Mouse (Mus musculus) midbrain, embryonic 15.5 days (tissue): ENCODE results near the gene Msi2. TPM values are rescaled to one million over a fixed set of nuclear protein-coding genes. Genes with fewer than 3 reads are reported as not detected.
A peak's percentile ranks its signal among the peaks of the same experiment; 100 is the strongest.

ENCODE experiments used
- ATAC-seq: fragments of 200-750 bp; cut with Nextera tagmentation; replicated peaks from 2 replicates; pipeline ENCODE4 v1.8.0; 2017; ENCODE audit warnings: moderate TSS enrichment
- H3K27ac ChIP-seq: fragments of 300-500 bp; sonication (generic); 2 replicates; pipeline ENCODE4 v1.5.1; 2015; ENCODE audit warnings: mild to moderate bottlenecking, inconsistent platforms
- H3K27me3 ChIP-seq: fragments of 300-500 bp; sonication (generic); replicated peaks from 2 replicates; pipeline ENCODE4 v1.6.1; 2015; ENCODE audit warnings: inconsistent platforms
- H3K36me3 ChIP-seq: fragments of 300-500 bp; sonication (generic); replicated peaks from 2 replicates; pipeline ENCODE4 v1.6.1; 2015; ENCODE audit warnings: inconsistent platforms
- H3K4me1 ChIP-seq: fragments of 300-500 bp; sonication (generic); 2 replicates; pipeline ENCODE4 v1.6.1; 2015; ENCODE audit warnings: inconsistent platforms
- H3K4me2 ChIP-seq: fragments of 300-500 bp; sonication (generic); 2 replicates; pipeline ENCODE4 v1.6.1; 2015; ENCODE audit warnings: inconsistent platforms, mild to moderate bottlenecking, moderate library complexity
- H3K4me3 ChIP-seq: fragments of 300-500 bp; sonication (generic); 2 replicates; pipeline ENCODE4 v1.5.1; 2015; ENCODE audit warnings: mild to moderate bottlenecking, inconsistent platforms
- H3K9ac ChIP-seq: fragments of 300-500 bp; sonication (generic); 2 replicates; pipeline ENCODE4 v1.6.1; 2015; ENCODE audit warnings: mild to moderate bottlenecking, inconsistent platforms
- H3K9me3 ChIP-seq: fragments of 300-500 bp; sonication (generic); 2 replicates; pipeline ENCODE4 v1.6.1; 2016; ENCODE audit warnings: inconsistent platforms
- WGBS: fragments of 180-500 bp; shearing (Covaris S2); methylation state at CpG from one replicate; pipeline ENCODE4 v1.1.7; 2015; ENCODE audit warnings: mixed read lengths; 5-methylcytosine and 5-hydroxymethylcytosine counted together
- polyA plus RNA-seq: library from polyadenylated mRNA; unstranded; fragments of >200 nt; fragmentation: Nextera tagmentation; extraction: Ambion mirVana; gene quantifications from 2 replicates; pipeline ENCODE4 v1.2.1, GENCODE M21; 2015

Msi2 gene
- polyA plus RNA-seq, 1 experiment from 2014 or later: 33.6 TPM

GRCm38 (mm10) chr11:88689831-88690459, 28.4 kb downstream of the Msi2 start:
- H3K27me3 ChIP-seq: no peaks in the 10 kb centered on the region
- no peaks in the 10 kb centered on the region for H3K36me3 ChIP-seq
- H3K27ac ChIP-seq: peak overlapping the region; percentile 21; the same call in 1 of the 2 replicates
- WGBS: 20% methylated on average over 14 of the region's 14 CpGs
- H3K4me3 ChIP-seq: no peak overlapping the region
- ATAC-seq: no peak
- H3K4me2 ChIP-seq: no peak overlapping the region
- H3K9ac ChIP-seq: no peak overlapping the region
- H3K9me3 ChIP-seq: no peaks in the 10 kb centered on the region
- peaks cover 66% of the 10 kb centered on the region for H3K4me1 ChIP-seq

DNA sequence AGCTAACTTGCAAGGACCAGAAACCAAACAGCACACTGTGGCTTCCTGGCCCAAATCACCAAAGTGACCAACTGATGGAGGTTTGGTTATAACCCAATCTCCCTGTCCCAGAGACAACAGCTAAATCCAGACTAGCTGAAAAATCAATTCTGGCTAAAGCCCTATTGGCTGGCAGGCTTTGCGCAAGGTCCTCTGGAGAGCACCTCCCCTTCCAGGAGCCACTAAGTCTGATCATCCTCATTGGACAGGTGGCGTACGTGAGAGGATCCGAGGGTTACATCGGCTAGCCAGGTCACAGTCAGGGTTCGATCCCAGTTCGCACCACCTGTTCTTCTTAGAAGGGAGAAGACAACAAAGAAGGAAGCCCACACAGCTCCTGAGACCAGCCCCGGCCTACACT, 29.7 kb downstream of the Msi2 start:
- Histone ChIP-seq H3K27me3 (no peaks in the 10 kb centered on the region), H3K27ac (no peak overlapping the region), H3K36me3 (no peaks in the 10 kb centered on the region), H3K9me3 (no peaks in the 10 kb centered on the region), H3K4me1 (peaks cover 64% of the 10 kb centered on the region), H3K4me2 (no peak overlapping the region), H3K4me3 (no peak overlapping the region), H3K9ac (no peak overlapping the region)
- ATAC-seq: no peak
- 92% methylated on average over 8 of the region's 8 CpGs for WGBS

GRCm38 (mm10) chr11:88687711-88688110, 30.6 kb downstream of the Msi2 start:
- Histone ChIP-seq H3K27me3 (no peaks in the 10 kb centered on the region), H3K4me1 (peaks cover 67% of the 10 kb centered on the region), H3K9ac (no peak overlapping the region), H3K9me3 (no peaks in the 10 kb centered on the region), H3K4me2 (no peak overlapping the region), H3K27ac (no peak overlapping the region), H3K36me3 (no peaks in the 10 kb centered on the region), H3K4me3 (no peak overlapping the region)
- 86% methylated on average over 12 of the region's 12 CpGs for WGBS
- ATAC-seq: no peak

DNA sequence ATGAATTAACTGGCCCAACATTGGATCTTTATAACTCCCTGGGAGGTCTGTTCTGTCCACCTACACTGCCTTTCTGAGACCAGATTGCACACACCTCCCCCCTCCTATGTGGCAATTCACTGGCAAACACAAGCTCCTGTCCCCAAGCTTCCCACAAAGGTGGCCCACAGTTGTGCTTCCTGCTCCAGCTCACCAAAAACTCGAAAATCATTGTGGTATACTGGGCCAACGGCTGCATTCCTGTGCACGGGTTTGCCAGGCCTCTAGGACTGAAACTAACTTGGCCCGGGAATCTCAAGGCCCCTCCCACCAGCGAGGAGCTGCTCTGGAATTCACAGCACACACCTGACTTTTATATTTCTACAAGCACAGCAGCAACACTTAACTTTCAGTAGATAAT, 31.3 kb downstream of the Msi2 start:
- Histone ChIP-seq H3K4me2 (no peak overlapping the region), H3K27ac (no peak overlapping the region), H3K4me1 (peaks cover 70% of the 10 kb centered on the region), H3K4me3 (no peak overlapping the region), H3K36me3 (no peaks in the 10 kb centered on the region), H3K9ac (no peak overlapping the region), H3K27me3 (no peaks in the 10 kb centered on the region), H3K9me3 (no peaks in the 10 kb centered on the region)
- ATAC-seq: no peak
- 81% methylated on average over 5 of the region's 5 CpGs for WGBS

- H3K27ac ChIP-seq: no peak overlapping the region
- H3K9ac ChIP-seq: no peak overlapping the region
- no peaks in the 10 kb centered on the region for H3K27me3 ChIP-seq
- no peaks in the 10 kb centered on the region for H3K9me3 ChIP-seq
- 88% methylated on average over 7 of the region's 7 CpGs for WGBS
- ATAC-seq: no peak
- H3K4me3 ChIP-seq: no peak overlapping the region
- no peaks in the 10 kb centered on the region for H3K36me3 ChIP-seq
- H3K4me2 ChIP-seq: no peak overlapping the region
- H3K4me1 ChIP-seq: peaks cover 69% of the 10 kb centered on the region
Measured at GRCm38 (mm10) chr11:88686061-88686460, 32.3 kb downstream of the Msi2 start.

DNA sequence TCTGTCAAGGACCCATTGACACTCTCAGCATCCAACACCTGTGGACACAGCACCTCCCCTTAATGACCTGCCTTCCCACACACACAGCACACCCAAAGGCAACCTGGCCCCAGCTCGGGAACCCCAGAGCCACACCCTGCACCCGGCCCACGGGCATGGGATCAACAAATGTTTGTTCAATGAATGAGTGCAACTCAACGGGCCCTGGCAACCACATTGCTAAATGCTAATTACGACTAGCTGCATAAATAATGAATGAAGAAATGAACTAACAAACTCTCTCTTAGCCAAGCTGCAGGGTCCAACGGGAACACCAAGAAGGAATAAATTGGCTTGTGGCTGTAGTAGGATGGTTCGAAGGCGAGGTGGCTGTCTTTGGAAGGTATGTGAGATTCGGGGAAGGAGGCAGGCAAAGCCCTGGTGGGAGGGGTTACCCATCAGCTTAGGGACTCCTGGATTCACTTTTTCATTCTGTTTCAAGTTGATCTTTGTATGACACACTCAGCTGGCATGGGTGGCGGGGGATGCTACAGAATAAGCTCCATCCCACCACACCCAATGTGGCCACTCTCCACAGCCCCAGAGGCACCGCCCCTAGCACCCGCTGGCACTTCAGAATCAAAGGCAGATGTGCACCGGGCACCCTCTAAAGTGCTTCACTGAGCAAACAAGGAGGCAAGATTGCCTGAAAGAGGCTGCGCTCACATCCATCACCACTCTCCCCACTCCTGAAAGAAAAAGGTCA, 35.1 kb downstream of the Msi2 start:
- H3K36me3 ChIP-seq: no peaks in the 10 kb centered on the region
- no peak overlapping the region for H3K4me2 ChIP-seq
- H3K4me1 ChIP-seq: peaks cover 61% of the 10 kb centered on the region
- WGBS: 51% methylated on average over 14 of the region's 14 CpGs
- no peak overlapping the region for H3K9ac ChIP-seq
- no peak overlapping the region; the same call in 1 of the 2 replicates for H3K27ac ChIP-seq
- H3K27me3 ChIP-seq: no peaks in the 10 kb centered on the region
- H3K4me3 ChIP-seq: no peak overlapping the region
- 0 out of 2 replicates have a peak, but pooled peaks have one; percentile 45 for ATAC-seq
- H3K9me3 ChIP-seq: no peaks in the 10 kb centered on the region

DNA sequence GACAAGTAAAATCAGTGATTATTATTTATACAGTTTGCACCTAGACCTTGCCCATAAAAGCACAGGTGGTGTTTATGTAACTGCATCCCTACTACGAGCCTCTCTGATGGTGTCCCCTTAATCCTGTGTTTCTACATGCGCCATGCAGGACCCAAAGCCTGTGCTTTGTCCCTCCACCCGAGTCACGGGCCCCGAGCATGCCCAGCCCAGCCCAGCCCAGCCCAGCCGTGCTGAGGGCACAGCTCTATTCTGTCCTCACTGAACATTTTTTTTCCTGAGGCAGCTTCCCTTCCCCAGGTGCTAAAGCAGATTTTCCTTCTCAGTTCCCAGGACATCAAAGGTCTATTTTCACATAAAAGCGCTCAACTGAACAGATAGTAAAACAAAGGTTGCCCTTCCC, 41.0 kb downstream of the Msi2 start:
- ATAC-seq: no peak
- Histone ChIP-seq H3K27me3 (no peaks in the 10 kb centered on the region), H3K9me3 (no peaks in the 10 kb centered on the region), H3K36me3 (no peaks in the 10 kb centered on the region; the same call in 1 of the 2 replicates), H3K4me2 (no peak overlapping the region), H3K4me3 (no peak overlapping the region), H3K4me1 (peaks cover 39% of the 10 kb centered on the region), H3K27ac (peak overlapping the region; percentile 10; the same call in 1 of the 2 replicates), H3K9ac (no peak overlapping the region)
- 58% methylated on average over 7 of the region's 7 CpGs for WGBS

DNA sequence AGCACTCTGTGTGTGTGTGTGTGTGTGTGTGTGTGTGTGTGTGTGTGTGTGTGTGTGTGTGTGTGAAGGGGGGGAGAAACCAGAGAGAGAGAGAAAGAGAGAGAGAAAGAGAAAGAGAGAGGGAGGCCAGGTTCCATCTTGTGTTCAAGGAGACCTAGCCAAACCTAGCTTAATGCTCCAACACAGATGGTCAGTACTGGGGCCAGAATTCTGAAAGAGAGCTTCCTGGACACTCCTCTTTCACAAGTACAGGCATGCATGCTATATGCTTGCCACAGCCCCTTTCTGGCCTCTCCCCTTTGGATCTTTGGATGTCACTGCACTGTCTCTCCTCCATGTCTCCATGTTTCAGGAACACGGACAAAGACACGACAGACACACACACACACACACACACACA, 41.7 kb downstream of the Msi2 start:
- ATAC-seq: no peak
- Histone ChIP-seq H3K4me1 (peaks cover 33% of the 10 kb centered on the region), H3K36me3 (no peaks in the 10 kb centered on the region; the same call in 1 of the 2 replicates), H3K27me3 (no peaks in the 10 kb centered on the region), H3K4me3 (no peak overlapping the region), H3K4me2 (no peak overlapping the region), H3K9ac (no peak overlapping the region), H3K27ac (peak overlapping the region; percentile 48; the same call in 1 of the 2 replicates), H3K9me3 (no peaks in the 10 kb centered on the region)
- WGBS: 89% methylated on average over 2 of the region's 2 CpGs

- no peak overlapping the region for H3K9ac ChIP-seq
- peaks cover 30% of the 10 kb centered on the region for H3K4me1 ChIP-seq
- no peak overlapping the region for H3K4me3 ChIP-seq
- no peak for ATAC-seq
- no peaks in the 10 kb centered on the region; the same call in 1 of the 2 replicates for H3K36me3 ChIP-seq
- 78% methylated on average over 18 of the region's 18 CpGs for WGBS
- no peaks in the 10 kb centered on the region for H3K27me3 ChIP-seq
- no peaks in the 10 kb centered on the region for H3K9me3 ChIP-seq
- H3K27ac ChIP-seq: 0 out of 2 replicates have a peak overlapping the region, but pooled peaks have one; percentile 6
- H3K4me2 ChIP-seq: no peak overlapping the region
Measured at GRCm38 (mm10) chr11:88675526-88676353, 42.6 kb downstream of the Msi2 start.

GRCm38 (mm10) chr11:88674075-88674474, 44.2 kb downstream of the Msi2 start:
- no peak for ATAC-seq
- no peaks in the 10 kb centered on the region; the same call in 1 of the 2 replicates for H3K36me3 ChIP-seq
- WGBS: 92% methylated on average over 9 of the region's 9 CpGs

DNA sequence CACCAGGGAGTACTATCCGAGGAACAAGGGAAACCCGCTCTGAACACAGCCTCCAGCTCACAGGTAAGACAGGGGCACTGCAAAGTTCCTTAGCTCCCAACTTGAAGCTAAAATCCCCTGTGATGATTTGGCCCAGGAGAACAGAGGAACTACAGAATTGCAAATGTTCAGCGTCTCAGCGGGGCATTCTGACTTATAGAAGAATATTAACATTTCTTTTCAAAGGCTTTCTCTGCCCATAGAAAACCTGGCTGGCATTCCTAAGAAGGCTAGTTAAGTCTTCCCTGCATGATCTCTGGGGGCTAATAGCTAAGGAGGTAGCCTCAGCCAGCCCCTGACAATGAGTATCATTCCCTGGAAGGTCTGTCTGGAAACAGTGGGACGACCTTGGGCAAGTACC, 47.4 kb downstream of the Msi2 start:
- H3K4me2 ChIP-seq: no peak overlapping the region
- H3K9me3 ChIP-seq: no peaks in the 10 kb centered on the region
- H3K4me1 ChIP-seq: peaks cover 14% of the 10 kb centered on the region
- no peak overlapping the region for H3K4me3 ChIP-seq
- no peaks in the 10 kb centered on the region; the same call in 1 of the 2 replicates for H3K36me3 ChIP-seq
- no peak for ATAC-seq
- WGBS: 51% methylated on average over 5 of the region's 5 CpGs
- no peak overlapping the region for H3K9ac ChIP-seq
- H3K27ac ChIP-seq: peak overlapping the region; percentile 27; the same call in 1 of the 2 replicates
- H3K27me3 ChIP-seq: no peaks in the 10 kb centered on the region

More at GRCm38 (mm10) chr11:88674075-88674474, 44.2 kb downstream of the Msi2 start:
- Histone ChIP-seq H3K4me2 (no peak overlapping the region), H3K4me1 (peaks cover 27% of the 10 kb centered on the region), H3K27me3 (no peaks in the 10 kb centered on the region), H3K27ac (no peak overlapping the region), H3K4me3 (no peak overlapping the region), H3K9me3 (no peaks in the 10 kb centered on the region), H3K9ac (no peak overlapping the region)

GRCm38 (mm10) chr11:88669106-88669505, 49.2 kb downstream of the Msi2 start:
- ATAC-seq: no peak
- Histone ChIP-seq H3K4me3 (no peak overlapping the region), H3K9ac (no peak overlapping the region), H3K27ac (no peak overlapping the region), H3K27me3 (no peaks in the 10 kb centered on the region), H3K4me2 (no peak overlapping the region), H3K9me3 (no peaks in the 10 kb centered on the region), H3K36me3 (no peaks in the 10 kb centered on the region), H3K4me1 (peaks cover 32% of the 10 kb centered on the region)
- 90% methylated on average over 7 of the region's 7 CpGs for WGBS
